Mouse (Mus musculus): ENCODE measurements around the gene Medag.

GRCm38 (mm10) chr5:149391574-149392375 lies 19.8 kb upstream of the Medag start:
- TF ChIP-seq GATA1 (IDR thresholded peaks at IDR 0.05; ENCODE audit: low read length) (no peak), TAL1 (IDR thresholded peaks at IDR 0.05; ENCODE audit: low read length) (no peak)

Measured in erythroblast, embryonic 14.5 days (primary cell).